Mouse (Mus musculus) liver, embryonic 14.5 days (tissue): ENCODE measurements around the gene Dpf3. TPM values are rescaled to one million over a fixed set of nuclear protein-coding genes. Genes with fewer than 3 reads are reported as not detected.
A peak's percentile ranks its signal among the peaks of the same experiment; 100 is the strongest.

Experiments used
- ATAC-seq: fragments of 200-750 bp; cut with Nextera tagmentation; 2 replicates; pipeline ENCODE4 v1.8.0; 2017; ENCODE audit warnings: moderate number of reproducible peaks, mild to moderate bottlenecking, moderate library complexity; ENCODE audit not compliant: insufficient read depth
- DNase-seq, 3 experiments: peaks; one replicate each; pipeline ENCODE4 v3.0.0-alpha.2; 2012 to 2013; ENCODE audit warnings: low read depth in 3 of 3, low spot score in 3 of 3
- H3K27ac ChIP-seq: fragments of 300-500 bp; sonication (generic); 2 replicates; pipeline ENCODE4 v1.5.1; 2014; ENCODE audit warnings: moderate library complexity, mild to moderate bottlenecking, control low read depth, inconsistent platforms
- H3K27me3 ChIP-seq: fragments of 300-500 bp; sonication (generic); 2 replicates; pipeline ENCODE4 v1.6.1; 2014; ENCODE audit warnings: mild to moderate bottlenecking, low read length, moderate library complexity; ENCODE audit not compliant: control insufficient read depth, insufficient read depth
- H3K36me3 ChIP-seq: fragments of 300-500 bp; sonication (generic); replicated peaks from 2 replicates; pipeline ENCODE4 v1.6.1; 2014; ENCODE audit warnings: low read depth; ENCODE audit not compliant: control insufficient read depth, insufficient read depth
- H3K4me1 ChIP-seq, 2 experiments: fragments of 200-500 bp in 1 of 2; fragments of 300-500 bp in 1 of 2; sonication (generic) in 1 of 2; replicated peaks; 2 replicates each; pipeline ENCODE4 v1.6.1; 2012 to 2014; ENCODE audit warnings: antibody characterized with exemption in 1 of 2, inconsistent platforms in 1 of 2, low read length in 1 of 2; ENCODE audit not compliant: control insufficient read depth in 2 of 2, insufficient read depth in 2 of 2
- H3K4me2 ChIP-seq: fragments of 300-500 bp; sonication (generic); 2 replicates; pipeline ENCODE4 v1.6.1; 2014; ENCODE audit warnings: low read depth, mild to moderate bottlenecking, control low read depth, moderate library complexity
- H3K4me3 ChIP-seq, 2 experiments: fragments of 200-500 bp in 1 of 2; fragments of 300-500 bp in 1 of 2; sonication (generic) in 1 of 2; 2 replicates each; pipeline ENCODE4 v1.5.1; 2012 to 2014; ENCODE audit warnings: low read depth in 2 of 2, low read length in 2 of 2, mild to moderate bottlenecking in 2 of 2, control low read depth in 1 of 2, inconsistent platforms in 1 of 2, moderate library complexity in 1 of 2; ENCODE audit not compliant: insufficient read depth in 1 of 2
- H3K9ac ChIP-seq: fragments of 300-500 bp; sonication (generic); replicated peaks from 2 replicates; pipeline ENCODE4 v1.6.1; 2014; ENCODE audit warnings: mild to moderate bottlenecking, control low read depth, moderate library complexity
- H3K9me3 ChIP-seq: fragments of 300-500 bp; sonication (generic); 2 replicates; pipeline ENCODE4 v1.6.1; 2016; ENCODE audit warnings: low read length, mixed read lengths; ENCODE audit not compliant: control insufficient read depth
- CTCF ChIP-seq: IDR thresholded peaks from 2 replicates; pipeline ENCODE4 v1.5.1; 2016; ENCODE audit warnings: antibody characterized with exemption, low read depth, control low read depth
- EP300 ChIP-seq: IDR thresholded peaks from 2 replicates; pipeline ENCODE4 v1.6.1; 2016; ENCODE audit warnings: antibody characterized with exemption, low read depth
- WGBS: fragments of 180-500 bp; shearing (Covaris S2); extraction: QIAGEN DNeasy Blood & Tissue Kit; methylation state at CpG from one replicate; pipeline ENCODE4 v1.1.7; 2014; ENCODE audit not compliant: insufficient replicate concordance; 5-methylcytosine and 5-hydroxymethylcytosine counted together
- polyA plus RNA-seq, 2 experiments: library from polyadenylated mRNA; depleted of rRNA in 1 of 2; stranded (reverse) in 1 of 2; unstranded in 1 of 2; fragments of >200 nt; fragmentation: Nextera tagmentation in 1 of 2; extraction: Ambion mirVana in 1 of 2; gene quantifications; 2 replicates each; pipeline versions ENCODE4 v1.2.1 to v1.2.3; 2012 to 2014

Dpf3 gene
- polyA plus RNA-seq, 2 experiments: 3.7 to 4.8 TPM

DNA sequence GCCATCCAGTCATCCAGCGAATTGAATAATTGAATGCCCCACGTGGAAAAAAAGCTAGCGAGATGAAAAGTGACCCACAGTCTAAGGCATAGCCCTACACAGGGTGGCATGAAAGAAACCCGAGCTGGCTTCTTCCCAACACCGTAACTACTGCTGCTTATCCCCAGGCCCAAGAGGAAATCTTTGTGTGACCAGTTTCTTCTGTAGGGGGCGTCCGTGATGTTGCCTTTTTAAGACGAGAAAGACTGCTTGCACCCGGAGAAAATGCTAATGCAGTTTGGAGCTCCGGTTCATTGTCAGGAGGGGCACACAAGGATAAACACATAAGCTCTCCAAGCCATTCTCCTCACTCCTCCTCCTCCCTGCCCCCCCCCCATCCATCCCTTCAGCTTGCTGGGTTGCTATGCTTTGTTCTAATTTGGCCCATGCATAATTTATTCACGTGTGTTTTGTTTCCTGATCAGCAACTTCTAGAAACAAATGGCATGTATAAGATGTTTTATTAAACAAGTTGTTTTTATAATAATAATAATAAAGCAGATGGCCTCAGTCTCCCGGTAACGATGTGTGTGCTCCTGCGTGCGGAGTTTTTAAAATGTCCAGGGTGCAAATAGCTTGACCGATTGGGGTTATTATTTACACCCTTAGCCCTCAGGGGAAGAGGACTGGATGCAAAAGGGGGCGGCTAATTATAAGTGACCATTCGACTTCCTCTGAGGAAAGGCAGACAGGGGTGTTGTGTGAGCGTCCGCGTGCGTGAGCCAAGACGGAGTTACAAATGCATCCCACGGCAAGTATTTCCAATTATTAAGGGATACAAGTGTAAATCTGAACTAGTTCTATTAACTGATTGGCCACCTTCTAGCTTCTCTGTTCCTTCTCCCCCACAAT, 2.4 kb downstream of the Dpf3 start:
- DNase-seq (no peak), ATAC-seq (no peak)
- H3K4me3 ChIP-seq: peak overlapping the region; percentile 72 to 88; a peak in 3 of 4 replicates
- peaks cover 29% of the 10 kb centered on the region for H3K27me3 ChIP-seq
- H3K36me3 ChIP-seq: no peaks in the 10 kb centered on the region
- H3K4me2 ChIP-seq: peak overlapping the region; percentile 99
- 7% methylated on average over 24 of the region's 24 CpGs for WGBS
- no peak for TF ChIP-seq EP300
- 0 out of 2 replicates have a peak, but pooled peaks have one; percentile 4 for TF ChIP-seq CTCF
- H3K27ac ChIP-seq: no peak overlapping the region
- H3K9me3 ChIP-seq: no peaks in the 10 kb centered on the region
- H3K4me1 ChIP-seq: peaks cover 19 to 20% of the 10 kb centered on the region in 2 experiments
- no peak overlapping the region for H3K9ac ChIP-seq

DNA sequence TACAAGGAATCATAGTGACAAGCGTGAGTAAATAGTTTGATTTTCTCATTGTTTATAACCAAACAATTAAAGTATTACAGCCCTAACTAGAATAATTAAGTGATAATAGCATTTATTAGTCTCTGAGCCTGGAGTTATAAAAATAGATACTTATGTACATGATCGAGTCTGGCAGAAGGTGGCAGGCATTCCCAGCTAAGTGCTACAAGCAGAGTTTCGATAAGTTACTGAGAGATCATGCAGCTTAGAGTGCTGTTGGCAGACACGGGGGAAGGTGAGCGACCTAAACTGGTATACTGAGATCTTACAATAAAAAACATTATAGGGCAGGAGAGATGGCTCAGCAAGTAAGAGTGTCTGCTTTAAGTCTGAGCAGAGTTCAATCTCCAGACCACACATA, 3.9 kb downstream of the Dpf3 start:
- TF ChIP-seq CTCF (no peak), EP300 (no peak)
- WGBS: 51% methylated on average over 5 of the region's 5 CpGs
- Histone ChIP-seq H3K9ac (no peak overlapping the region), H3K9me3 (no peaks in the 10 kb centered on the region), H3K4me3 (no peak overlapping the region), H3K27me3 (peaks cover 27% of the 10 kb centered on the region), H3K27ac (no peak overlapping the region), H3K36me3 (no peaks in the 10 kb centered on the region), H3K4me1 (peaks cover 25 to 30% of the 10 kb centered on the region in 2 experiments), H3K4me2 (no peak overlapping the region)
- no peak for ATAC-seq
- no peak for DNase-seq

DNA sequence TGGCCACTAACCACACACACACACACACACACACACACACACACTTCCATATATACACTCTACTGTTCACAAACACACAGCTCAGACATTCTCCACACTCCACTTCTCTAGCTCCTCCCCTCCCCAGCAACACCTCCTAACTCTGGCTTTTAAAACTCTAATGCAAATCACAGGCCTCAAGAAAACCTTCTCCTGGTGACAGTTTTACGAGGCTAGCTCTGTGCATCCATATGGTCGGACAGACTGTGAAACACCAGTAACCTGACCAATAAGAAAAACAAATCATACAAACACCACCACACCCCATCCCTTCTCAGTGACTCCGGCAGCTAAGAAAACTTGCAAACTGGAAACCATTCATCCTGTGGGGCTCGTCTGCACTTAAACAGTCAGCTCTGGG, 6.1 kb downstream of the Dpf3 start:
- H3K4me3 ChIP-seq: no peak overlapping the region
- TF ChIP-seq CTCF (no peak), EP300 (no peak)
- no peak for ATAC-seq
- no peak overlapping the region for H3K9ac ChIP-seq
- WGBS: 73% methylated on average over 4 of the region's 4 CpGs
- H3K9me3 ChIP-seq: no peaks in the 10 kb centered on the region
- no peak for DNase-seq
- H3K27ac ChIP-seq: no peak overlapping the region
- peaks cover 23 to 30% of the 10 kb centered on the region in 2 experiments for H3K4me1 ChIP-seq
- H3K27me3 ChIP-seq: peaks cover 22% of the 10 kb centered on the region
- no peak overlapping the region for H3K4me2 ChIP-seq
- H3K36me3 ChIP-seq: no peaks in the 10 kb centered on the region

DNA sequence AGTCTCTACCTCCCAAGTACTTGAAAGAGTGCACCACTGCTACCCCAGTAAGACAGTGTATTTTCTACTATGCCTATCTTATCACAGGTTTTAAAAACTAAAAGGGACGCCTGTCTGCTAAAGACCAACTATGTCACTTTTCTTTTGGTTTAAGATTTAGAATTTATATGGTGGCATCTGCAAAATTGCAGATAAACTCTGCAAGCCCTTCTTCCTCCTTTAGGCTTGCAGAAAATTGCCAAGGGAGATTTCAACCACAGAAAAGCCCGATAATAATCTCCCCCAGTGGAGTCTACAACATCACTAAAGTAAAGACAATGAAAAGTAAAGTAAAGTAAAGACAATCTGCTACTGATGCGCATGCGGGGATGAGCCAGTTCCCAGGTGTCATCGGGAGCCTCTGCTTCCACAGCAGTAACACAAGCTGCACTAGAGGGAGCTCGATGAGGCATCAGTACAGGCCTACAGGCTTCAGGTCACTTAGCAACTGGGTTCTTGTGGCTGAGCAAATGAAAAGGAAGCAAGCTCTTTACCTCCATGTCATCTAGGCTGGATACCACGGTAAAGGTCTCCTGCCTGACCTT, 7.6 kb downstream of the Dpf3 start:
- Histone ChIP-seq H3K4me2 (peak overlapping the region; percentile 6; the same call in 1 of the 2 replicates), H3K36me3 (no peaks in the 10 kb centered on the region), H3K9ac (0 out of 2 replicates have a peak overlapping the region, but pooled peaks have one; percentile 5), H3K27me3 (peaks cover 6% of the 10 kb centered on the region), H3K4me3 (no peak overlapping the region), H3K9me3 (no peaks in the 10 kb centered on the region), H3K4me1 (peaks cover 30 to 31% of the 10 kb centered on the region in 2 experiments), H3K27ac (0 out of 2 replicates have a peak overlapping the region, but pooled peaks have one; percentile 7)
- no peak for ATAC-seq
- DNase-seq: no peak
- WGBS: 53% methylated on average over 7 of the region's 7 CpGs
- TF ChIP-seq CTCF: peak; percentile 20; the same call in 1 of the 2 replicates
- TF ChIP-seq EP300: no peak

DNA sequence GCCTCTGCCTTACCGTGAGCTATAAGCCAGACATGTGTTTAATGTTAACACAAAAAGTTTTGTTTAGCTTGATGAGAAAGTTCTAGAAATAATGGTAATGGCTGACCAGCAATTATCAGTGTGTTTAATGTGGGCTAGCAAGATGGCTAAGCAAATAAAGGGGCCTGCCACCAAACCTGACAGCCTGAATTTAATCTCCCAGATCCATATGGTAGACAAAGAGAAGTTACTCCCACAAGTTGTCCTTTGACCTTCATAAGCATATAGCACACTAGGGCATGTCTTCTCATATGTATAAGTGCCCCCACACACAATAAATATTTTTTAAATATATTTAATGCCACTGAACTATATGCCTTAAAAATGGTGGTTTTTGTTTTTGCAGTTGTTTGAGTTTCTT, 8.4 kb downstream of the Dpf3 start:
- Histone ChIP-seq H3K4me2 (peak overlapping the region; percentile 44), H3K9me3 (no peaks in the 10 kb centered on the region), H3K4me3 (no peak overlapping the region), H3K27ac (peak overlapping the region; percentile 18), H3K4me1 (peaks cover 31% of the 10 kb centered on the region in 2 experiments), H3K27me3 (no peaks in the 10 kb centered on the region), H3K36me3 (no peaks in the 10 kb centered on the region), H3K9ac (no peak overlapping the region)
- DNase-seq (peak in 2 of 3 experiments; percentile 51 to 55), ATAC-seq (peak; percentile 67)
- TF ChIP-seq EP300: peak; percentile 72
- TF ChIP-seq CTCF: no peak
- WGBS: 80% methylated on average over 1 of the region's 1 CpGs
